Mouse (Mus musculus): ENCODE measurements around the gene Gcnt7.

The Gcnt7 gene

DNA sequence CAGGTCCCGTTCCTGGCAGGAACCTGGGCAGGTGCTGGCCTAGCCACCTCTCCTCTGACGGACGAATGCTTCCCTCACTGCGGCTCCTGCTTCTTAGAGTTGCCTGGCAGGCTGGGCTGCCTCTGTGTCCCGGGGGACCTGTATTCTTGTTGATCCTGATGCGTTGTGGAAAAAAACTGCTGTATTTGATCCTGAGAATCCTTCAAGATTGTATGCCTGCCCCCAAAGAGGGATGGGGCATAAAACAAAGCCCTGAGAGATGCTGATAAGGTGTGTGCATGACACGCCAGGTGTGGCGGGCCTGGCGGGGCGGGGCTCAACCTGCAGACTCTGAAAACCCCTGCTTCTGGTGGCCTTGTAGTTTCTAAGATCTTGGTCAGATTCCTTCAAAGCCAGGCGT is at the start of gene Gcnt7:
TSS of gene Gcnt7 (minus strand) at position 101 of the 400 bp plus-strand sequence.
- DNase-seq: no peak

DNA sequence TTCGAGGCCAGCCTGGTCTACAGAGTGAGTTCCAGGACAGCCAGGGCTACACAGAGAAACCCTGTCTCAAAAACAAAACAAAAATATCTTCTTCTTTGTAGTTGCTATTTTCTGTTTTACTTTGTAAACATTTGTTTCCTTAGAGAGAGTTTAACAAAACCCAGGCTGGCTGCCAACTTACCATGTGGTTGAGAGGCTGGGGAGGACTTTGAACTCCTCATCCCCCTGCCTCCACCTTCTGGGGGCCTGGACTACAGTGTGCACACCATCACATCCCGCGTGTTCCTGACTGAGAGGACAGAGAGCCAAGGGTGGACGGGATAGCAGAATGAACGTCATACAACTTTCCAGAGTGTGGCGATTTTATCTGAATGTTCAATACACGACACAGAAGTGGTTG is 47.7 kb upstream of the Gcnt7 start:
- DNase-seq: peak; percentile 5

DNA sequence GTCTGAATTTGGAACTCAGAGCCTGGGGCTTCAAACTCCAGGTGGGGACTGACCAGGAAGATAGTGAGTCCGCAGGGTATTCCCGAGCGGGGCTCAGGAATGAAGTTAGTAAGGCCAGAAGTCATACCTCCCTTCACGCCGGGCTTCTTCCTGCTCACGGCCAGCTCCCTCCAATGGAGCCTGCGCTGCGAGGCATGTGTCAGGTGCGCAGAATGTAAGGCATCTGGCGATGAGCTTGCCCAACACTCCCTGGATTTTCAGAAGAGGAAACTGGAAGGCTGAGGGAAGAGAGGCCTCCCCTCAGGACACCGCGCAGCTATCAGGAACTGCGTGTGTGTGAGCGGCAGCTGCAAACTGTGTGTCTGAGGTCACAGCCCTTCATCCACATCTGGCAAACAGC is 43.8 kb upstream of the Gcnt7 start:
- no peak for DNase-seq

DNA sequence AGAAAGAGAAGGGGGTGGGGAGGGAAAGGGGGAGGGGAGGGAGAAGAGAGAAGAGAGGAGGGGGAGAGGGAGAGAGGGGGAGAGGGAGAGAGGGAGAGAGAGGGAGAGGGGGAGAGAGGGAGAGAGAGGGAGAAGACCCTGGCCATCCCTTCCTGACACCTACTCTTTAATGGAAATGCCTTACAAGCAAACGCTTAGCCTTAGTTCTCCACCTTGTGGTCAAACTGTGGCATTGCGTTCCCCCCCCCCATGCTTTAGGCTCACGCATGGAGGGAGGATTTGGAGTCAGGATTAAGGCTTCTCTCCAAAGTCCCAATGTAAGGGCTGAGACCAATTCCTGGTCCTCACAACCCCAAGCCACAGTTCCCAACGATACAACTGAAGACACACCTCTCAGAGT is 42.9 kb upstream of the Gcnt7 start:
- DNase-seq: peak; percentile 25

DNA sequence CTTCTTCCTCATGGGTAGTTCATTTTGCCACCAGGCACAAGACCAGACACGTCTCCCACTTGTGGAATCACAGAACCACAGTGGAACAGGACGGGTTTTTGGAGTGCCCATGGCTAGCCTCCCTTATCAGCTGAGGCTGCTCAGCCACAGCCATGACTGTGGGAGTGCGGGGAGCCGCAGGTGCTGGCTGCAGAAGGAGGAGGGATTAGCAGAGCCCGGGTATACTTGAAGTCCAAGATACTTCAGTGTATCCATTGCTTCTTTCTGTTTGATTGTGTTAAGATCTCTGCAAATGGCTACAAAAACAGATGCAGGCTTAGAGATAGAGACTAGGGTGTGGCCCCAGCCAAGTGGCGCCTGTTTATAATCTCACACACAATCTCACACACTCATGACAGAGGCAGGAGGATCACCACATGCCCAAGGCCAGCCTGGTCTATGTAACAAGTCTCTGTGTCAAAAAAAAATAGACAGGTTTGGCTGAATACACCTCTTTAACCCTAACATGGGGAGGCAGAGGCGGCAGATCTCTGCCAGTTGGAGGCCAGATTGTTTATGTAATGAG is 42.4 kb upstream of the Gcnt7 start:
- DNase-seq: no peak

DNA sequence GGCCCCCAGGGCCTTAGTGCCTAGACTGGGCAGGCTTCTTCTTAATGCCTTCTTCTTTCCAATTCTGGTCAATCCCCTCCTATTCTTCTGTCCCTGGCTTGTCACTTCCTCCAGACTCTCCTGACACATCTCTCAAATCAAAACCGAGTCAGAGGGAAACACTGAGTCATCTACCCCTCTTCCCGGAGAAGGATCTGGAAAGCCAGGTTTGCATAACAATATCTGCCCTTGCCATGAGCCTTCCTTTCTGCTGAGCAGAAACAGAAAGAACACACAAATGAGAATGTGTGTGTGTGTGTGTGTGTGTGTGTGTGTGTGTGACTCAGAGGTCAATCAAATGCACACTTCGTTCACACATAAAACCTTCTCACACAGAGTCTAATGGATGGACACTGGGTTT is 40.4 kb upstream of the Gcnt7 start:
- no peak for DNase-seq

DNA sequence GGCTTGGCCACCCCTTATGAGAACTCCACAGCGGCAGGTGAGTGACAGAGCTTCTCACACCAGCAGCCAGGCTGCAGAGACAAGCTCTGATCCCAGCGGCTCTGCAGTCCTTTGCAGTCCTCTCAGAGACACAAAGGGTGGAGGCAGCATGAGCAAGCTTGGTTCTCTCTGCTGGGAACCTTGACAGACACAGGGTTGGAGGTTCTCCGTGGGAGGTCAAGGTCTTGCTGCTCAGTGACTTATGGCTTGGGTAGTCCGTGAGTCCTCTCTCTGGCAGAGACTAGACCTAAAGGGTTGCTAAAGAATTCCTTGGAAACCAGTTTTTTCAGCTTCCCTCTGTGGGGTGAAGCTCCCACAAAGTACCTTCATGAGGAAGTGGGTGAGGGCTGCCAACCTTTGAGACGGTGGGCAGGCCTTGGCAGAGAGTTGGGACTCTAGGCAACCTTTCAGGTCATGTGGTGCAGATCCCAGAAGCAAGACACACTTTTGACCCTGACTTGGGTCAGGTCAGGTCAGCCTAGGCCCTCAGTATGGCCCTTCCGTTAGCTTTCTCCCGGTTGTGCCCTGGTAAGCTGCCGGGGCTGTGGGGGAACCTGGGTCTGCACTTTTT is 38.4 kb upstream of the Gcnt7 start:
- no peak for DNase-seq

DNA sequence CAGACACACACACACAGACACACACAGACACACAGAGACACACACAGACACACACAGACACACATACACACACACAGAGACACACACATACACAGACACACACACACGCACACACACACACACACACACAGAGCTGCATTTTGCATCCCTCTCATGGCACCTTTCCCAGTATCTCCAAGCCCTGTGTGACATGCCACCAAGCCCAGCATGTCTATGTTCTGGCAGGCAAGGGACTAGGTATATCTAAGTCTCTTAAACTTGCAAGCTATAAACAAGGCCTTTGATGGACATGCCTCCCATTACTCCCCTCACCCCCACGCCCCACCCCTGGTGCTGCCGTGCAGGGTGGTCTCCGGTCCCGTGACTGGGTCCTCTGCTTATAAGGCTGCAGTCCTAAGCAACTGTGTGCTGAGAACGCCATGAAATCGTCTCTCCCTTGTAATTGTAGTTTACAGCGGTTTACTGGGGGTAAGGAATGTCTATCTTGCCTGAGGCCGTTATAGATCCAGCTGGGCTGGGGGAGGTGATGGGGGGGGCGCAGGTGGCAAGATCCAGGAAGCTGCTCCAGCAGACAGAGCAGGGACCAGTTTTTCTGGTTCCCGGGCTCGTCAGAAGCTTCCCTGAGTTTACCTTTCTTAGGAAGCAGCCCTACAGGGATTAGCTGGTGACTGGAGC is 26.4 kb upstream of the Gcnt7 start:
- DNase-seq: no peak

DNA sequence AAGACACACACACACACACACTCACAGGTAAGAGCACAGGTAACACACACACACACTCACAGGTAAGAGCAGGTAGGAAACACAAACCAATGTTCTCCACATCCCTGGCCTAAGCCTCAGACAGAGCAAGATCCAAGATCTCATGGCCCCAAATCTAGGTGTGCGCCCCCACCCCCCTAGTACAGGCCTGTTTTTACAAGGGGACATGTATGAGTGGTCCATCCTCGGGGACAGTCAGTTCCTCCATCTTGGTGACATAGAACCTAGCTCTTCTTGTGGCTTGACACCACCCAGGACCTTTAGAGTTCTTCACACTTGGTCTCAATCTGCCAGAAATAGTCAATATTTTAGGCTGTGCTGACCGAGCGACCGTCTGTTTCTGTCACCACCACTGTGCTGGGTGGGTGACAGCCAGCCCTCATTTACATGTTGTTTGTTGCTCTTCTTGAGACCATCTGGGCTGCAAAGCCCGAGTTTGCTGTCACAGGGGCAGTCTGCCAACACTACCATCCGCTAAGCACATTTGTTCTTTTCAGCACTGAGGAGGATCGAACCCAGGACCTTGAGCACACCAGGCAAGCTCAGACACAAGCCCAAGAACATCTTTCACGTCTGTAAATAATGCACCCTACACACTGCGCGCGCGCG is 25.5 kb upstream of the Gcnt7 start:
- DNase-seq: no peak

DNA sequence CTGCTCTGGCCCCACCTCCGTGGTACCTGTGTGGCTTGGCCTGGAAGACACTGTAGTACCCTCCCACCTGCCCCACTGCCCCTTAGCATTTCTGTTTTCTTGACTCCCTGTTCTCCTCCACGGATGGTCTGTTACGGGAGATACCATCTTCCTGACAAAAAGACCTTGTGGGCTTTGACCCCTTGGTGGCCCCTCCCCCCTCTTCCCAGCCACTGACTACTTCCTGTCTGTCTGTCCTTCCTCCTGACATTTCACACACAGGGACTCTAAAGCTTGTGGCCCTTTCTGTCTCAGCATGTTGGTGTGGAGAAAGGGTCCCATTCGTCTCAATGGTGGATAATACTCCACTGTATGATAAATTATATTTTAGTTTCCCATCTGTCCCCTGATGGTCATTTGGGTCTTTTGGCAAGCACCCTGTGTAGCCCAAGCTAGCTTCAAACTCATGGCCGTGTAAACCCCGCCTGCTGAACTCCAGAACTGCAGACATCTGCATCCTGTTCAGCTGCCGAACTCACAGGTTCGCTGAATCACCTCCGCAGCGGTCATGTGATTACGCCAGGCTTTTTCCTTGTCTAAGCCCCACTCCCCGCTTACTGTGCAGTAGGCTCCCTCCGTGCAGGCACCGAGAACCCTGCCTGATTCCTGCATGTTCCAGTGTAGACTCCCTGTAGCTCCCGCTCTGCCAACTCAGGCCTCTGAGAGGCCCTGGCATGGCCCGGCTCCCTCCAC is 23.4 kb upstream of the Gcnt7 start:
- DNase-seq: no peak

DNA sequence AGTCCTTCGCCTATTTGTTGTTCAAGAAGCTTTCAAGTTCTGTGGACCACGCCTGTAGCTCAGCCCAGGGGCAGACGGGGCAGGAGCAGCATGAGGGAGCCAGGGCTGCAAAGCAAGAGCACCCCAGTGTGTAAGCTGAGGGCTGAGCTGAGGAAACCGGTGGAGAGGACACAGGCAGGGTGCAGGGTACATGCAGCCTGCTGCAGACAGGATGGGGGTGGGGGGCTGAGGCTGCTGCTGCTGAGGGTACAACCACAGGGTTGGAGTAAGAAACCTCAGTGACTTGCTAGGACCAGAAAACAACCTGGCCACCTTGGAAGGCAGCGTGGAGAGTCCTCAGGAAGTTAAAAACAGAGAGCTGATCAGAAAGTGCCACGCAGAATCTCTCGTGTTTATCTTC is 21.9 kb upstream of the Gcnt7 start:
- no peak for DNase-seq

DNA sequence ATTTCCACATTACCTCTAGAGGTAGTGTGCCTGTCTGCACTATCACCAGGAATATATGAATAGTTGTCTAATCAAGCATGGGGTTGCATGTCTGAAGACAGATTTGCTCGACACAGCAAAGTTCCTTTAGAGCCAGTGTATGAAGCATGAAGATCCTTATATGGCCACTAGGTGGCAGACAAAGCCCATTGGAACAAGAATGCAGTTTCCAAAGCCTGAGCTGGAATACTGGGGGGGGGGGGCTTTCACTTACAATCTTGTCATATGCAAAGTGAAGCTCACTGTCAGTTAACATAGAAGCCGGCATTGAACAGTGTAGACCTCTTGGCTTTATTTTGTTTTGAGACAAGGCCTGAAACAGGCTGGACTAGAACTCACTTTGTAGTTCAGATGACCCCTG is 19.5 kb upstream of the Gcnt7 start:
- peak; percentile 54 for DNase-seq

DNA sequence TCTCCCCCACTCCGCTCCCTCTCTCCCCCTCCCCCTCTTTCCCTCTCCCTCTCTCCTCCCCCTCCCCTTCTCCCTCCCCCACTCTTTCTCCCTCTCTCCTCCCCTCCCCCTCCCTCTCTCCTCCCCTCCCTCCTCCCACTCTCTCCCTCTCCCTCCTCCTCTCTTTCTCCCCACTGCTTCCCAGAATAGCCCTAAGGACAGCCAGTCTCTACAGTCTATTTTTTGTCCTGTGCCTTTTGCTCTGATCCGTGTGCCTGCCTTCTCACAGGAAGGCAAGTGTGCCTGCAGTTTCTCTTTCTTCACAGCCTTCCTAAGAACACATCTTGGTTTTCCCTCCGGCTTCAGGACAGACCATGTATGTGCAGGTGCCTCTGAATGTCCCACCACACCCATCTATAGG is 19.0 kb upstream of the Gcnt7 start:
- DNase-seq: no peak

DNA sequence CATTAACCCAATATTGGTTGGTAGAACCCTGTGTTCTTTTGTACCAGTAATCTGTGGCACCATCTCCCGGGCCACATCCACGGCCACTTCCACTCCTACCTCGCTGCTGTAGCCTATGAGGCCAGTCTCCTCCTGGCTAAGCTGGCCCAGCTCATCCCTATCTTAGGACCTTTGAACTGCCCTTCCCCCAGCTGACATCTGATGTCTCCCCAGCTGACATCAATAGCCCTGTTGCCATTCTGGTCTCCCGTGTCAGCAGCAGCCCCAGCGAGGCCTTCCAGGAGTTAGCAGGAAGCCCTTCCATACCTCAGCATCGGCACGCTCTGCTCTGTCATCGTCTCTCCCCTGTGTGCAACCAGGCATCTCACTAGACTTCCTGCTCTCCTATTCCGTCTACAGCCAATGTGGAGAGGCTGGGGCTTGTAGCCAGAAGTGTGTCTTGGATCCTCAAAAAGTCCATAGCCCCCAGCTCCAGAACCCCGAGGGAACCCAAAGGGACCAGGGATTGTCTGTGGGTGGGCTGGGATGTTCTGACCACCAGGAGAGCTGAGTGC is 18.4 kb upstream of the Gcnt7 start:
- no peak for DNase-seq

DNA sequence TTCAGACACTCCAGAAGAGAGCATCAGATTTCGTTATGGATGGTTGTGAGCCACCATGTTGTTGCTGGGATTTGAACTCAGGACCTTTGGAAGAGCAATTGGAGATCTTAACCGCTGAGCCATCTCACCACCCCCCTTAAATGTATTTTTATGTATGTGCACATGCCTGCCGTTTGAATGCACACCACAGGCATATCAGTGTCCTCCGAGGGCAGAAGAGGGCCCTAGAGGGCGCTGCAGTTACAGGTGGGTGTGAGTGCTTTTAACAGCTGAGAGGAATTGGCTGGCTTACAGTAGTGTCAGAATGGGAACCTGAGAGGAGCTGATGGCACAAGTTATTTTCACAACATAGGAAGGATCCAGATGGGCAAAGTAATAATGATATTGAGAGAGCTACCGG is 16.6 kb upstream of the Gcnt7 start:
- peak; percentile 39 for DNase-seq

DNA sequence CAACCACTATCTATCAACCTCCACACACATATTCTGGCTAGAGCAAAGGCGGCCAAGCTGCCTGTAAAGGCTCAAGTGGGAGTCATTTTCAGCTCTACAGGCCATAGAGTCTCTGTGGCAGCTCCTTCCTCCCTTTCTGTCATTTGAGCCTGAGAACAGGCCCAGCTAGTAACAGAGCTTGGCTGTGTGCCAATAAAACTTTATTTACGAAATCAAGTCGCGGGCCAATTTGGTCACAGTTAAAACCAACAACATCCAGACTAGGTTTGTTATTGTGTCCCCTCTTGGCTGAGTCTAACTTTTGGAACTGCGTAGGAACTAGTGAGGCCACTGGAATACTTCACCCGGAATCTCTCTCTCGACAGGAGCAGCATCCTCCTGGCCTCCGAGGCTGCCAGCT is 15.2 kb upstream of the Gcnt7 start:
- DNase-seq: peak; percentile 26

DNA sequence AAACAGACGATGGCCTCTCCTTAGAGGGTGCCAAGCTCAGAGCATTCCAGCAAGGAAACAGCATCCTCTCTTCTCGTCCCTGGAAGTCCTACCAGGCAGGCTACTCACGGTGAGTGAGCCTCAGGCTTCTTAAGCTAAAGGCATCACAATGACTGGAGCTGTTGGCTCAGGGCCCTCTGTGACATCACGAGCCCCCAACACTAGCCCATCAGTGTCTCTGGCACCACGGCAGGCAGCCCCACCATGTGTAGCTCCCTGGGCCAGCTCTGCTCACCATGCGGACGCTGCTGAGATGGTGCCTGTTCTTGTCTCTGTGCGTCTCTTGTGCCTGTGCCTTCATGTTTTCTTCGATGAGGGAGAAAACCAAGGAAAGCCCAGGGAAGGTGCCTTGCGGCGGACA is 13.9 kb upstream of the Gcnt7 start, which contains the start of gene Fam209:
TSS of gene Fam209 (plus strand) at position 203 of the 400 bp plus-strand sequence.
- no peak for DNase-seq

DNA sequence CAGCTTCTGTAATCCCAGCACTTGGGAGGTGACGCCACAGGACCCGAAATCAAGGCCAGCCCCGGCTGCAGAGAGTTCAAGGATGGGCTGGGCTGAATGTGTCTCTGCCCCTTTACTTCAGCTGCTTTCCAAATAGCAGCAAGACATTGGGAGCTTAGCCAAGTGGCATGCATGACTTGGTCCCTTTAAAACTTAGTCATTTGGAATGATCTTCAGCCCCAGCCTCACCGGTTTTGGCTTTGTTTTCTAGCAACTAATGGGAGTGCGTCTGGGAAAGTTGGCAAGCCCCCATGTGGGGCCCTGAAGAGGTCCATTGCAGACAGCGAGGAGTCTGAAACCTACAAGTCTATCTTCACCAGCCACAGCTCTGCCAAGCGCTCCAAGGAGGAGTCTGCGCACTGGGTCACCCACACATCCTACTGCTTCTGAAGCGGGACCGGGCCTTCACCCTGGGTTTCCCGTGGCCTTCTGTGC is 10.0 kb upstream of the Gcnt7 start:
- peak; percentile 26 for DNase-seq

DNA sequence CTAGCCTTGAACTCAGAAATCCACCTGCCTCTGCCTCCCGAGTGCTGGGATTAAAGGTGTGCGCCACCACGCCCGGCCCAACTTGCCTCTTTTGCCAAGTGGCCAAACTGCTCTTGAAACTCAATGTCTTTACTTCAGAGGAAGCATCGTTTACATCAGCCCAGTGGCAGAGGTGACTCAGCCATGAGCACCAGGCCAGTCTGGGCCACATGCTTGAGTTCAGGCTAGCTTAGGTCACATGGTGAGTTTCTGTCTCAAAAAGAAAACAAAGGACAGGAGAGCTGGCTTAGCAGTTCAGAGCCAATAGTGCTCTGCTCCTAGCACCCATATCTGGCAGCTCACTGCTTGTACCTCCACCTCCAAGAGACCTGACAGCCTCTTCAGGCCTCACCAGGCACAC is 8.8 kb upstream of the Gcnt7 start:
- no peak for DNase-seq

DNA sequence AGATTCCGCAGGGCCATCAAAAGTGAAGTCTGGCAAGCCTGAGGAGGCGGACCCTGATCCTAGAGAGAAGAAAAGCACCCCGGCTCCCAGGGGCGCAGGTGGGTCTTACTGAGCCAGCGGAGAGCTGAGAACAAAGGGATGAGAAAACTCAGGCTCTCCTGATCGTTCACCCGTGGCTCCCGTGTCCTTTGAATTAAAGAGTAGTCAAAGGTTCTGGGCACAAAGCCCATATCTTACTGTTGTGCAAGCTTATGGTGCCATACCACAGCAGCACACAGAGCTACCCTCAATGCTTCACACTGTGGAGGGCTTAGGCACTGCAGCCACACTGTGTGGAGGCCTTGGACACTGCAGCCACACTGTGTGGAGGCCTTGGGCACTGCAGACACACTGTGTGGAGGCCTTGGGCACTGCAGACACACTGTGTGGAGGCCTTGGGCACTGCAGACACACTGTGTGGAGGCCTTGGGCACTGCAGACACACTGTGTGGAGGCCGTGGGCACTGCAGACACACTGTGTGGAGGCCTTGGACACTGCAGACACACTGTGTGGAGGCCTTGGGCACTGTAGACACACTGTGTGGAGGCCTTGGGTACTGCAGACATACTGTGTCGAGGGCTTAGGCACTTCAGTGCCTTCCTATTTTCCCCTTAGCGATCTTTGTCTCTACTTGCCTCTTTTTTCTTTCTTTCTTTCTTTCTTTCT is 8.2 kb upstream of the Gcnt7 start:
- DNase-seq: no peak

DNA sequence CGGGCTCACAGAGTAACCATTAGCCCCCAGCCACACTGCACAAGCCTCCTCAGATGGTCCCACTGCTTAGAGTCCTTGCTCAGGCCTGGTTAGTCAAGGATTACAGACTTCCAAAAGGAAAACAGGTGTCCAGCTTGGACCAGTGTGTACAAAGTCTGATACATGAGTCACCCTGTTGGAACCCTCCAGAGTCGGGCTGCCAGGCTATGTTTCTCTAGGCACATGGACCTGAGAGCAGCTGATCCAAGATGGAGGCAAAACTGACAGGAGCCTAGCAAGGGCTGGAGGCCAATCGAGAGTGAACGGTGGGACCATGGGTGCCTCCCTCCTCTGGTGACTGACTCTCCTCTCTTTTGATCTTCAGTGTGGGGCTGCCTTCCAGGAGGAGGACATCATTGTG is 4.4 kb upstream of the Gcnt7 start:
- DNase-seq: no peak

DNA sequence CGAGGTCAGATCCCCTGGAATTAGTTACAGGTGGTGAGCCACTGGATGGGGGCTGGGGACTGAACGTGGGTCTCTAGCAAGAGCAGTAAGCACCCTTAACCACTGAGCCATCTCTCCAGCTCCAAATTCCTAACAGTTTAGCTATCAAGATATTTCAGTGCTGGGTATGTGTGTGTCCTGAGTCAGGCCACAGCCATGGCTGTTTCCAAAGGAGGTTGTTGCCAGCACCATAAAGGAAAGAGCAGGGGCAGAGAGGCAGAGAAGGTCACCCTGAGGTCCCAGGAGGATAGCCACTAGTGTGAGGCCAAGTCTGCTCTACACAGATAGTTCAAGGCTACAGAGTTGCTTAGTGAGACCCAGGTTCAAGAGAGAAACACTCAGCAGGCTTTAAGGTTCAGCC is 2.3 kb upstream of the Gcnt7 start:
- no peak for DNase-seq
